Mouse (Mus musculus) urinary bladder, postnatal 14 days (tissue): ENCODE data around the gene Eaf1.

Source experiments
- DNase-seq: peaks from one replicate; pipeline ENCODE4 v3.0.0; 2021; ENCODE audit warnings: low spot score

The Eaf1 gene

DNA sequence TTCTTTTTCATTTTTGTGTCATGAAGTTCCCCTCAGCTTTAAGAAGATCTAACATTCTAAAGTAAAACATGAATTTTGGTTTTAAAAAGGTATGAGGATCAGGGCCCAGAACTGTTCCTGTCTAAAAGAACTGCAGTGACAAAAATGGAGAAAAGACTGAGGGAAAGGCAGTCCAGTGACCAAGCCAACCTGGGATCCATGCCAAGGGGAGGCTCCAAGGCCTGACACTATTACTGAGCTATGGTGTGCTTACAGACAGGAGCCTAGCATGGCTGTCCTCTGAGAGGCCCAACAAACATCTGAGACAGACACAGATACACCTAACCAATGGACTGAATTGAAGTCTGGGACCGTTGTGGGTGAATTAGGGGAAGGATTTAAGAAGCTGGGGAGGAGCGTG is 15.7 kb downstream of the Eaf1 start:
- DNase-seq: no peak

DNA sequence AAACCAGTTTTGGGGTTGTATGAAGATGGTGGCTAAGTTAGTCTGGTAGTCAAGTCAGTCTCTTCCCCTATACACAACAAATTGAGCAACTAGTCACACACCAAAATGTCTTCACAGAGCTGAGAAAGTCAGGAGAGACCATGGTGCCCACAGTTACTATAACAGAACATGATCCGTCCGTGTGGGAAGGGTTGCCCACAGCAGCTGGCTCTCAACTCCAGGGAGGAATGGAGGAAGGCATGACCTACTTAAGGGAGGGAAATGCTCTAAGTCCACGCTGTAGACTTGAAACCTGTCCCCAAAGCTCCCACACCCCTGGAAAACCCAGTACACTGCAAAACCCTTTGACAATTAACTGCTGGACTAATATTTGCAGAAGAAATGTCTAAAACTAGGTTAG is 16.1 kb downstream of the Eaf1 start:
- DNase-seq: no peak

DNA sequence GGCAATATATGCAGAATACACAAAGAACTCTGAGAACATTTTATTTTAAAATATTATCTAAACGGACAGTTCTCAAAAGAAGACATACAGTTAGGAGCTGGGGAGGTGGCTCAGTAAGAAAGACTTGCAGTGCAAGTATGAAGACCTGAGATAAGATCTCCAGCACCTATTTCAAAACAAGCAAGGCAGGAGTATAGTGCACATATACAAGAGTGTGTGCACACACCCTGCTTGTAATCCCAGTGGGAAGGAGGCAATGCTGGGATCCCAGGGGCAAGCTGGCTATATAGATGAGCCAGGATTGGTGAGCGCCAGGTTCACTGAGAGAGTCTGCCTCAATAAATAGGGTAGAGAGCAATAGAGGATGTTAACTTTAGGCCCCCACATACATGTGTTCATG is 21.7 kb downstream of the Eaf1 start:
- DNase-seq: no peak

DNA sequence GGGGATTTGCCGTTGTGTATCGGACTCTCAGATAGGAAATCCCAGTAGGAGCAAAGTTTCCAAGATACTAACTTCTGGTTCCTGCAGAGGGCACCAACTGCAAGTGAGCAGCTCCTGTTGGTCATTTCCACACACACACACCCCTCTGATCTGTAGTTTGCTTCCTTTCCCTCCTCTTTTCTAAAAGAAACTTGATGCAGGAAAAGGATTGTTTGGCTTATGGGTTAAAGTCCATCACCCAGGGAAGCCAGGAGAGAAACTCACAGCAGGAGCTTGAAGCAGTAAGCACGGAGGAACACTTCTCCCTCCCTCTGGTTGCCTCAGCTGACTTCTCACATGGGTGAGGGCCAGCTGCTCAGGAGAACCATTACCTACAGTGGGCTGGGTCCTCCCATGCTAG is 25.0 kb downstream of the Eaf1 start:
- no peak for DNase-seq

DNA sequence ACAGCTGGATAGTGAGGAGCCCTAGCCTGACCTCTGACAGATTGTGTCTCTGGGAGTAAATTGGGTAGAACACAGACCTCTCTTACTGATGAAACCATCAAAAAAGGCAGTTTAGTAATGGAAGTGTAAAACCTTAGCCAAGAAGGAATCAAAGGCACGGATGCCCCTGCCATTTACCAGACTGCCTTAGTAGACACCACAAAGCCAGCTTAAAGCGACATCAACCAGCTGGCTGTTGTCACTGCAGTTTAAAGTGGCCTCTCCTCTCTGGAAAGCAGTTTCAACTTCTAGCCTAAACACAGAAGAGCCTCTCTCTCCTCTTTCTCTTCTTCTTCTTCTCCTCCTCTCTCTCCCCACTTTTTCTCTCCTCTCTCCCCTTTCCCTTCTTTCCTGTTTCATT is 27.1 kb downstream of the Eaf1 start:
- no peak for DNase-seq

DNA sequence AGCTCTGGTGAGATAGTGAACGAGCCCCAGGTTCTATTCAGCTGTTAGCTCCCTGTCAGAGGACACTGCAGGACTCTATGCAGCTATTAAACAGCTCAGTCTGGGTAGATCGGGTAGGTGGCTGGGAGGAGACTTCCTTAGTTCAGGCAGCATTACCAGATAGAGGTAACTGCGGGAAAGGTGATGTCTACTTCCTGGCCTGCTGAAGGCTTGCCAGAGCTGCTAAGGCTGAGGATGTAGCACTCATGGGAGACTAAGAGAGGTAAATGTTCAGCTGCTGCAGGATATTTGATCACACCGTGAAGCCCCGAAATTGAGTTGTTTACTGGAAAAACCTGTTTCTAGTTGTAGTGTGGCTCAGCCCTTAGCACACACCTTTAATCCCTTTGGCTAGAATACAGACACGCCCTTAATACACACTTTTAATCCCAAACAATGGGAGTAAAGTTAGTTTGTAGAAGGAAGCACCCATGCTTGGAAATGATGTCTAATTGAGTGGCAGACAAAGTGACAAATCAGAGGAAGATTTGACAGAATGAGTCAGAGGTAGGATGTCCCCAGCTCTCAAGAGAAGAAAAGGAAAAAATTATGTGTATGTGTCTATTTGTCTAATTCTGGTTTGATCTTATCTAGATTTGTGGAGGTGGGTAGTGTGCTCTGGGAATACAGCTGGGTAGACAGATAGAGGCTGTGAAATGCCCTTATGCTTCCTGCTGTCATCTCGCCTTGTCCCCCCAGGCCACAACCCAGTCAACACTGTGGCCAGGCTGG is 31.0 kb downstream of the Eaf1 start:
- DNase-seq: no peak

DNA sequence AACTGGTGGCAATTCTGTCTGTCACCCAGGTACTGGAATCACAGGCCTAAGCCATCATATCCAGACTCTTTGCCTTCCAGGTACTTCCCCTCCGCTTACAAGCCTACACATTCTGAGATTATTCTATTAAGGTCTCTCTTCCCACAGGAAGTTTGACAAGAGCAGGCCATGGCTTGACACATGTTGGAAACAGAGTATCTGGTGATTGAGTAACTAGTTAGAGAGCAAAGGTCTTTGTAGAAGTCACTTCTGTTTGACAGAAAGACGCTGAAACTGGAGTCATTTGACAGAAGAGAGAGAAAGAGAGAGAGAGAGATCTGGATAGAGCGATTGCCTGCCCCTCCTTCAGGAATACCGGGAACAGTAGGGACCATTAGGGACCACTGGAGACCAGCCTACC is 36.6 kb downstream of the Eaf1 start:
- no peak for DNase-seq

DNA sequence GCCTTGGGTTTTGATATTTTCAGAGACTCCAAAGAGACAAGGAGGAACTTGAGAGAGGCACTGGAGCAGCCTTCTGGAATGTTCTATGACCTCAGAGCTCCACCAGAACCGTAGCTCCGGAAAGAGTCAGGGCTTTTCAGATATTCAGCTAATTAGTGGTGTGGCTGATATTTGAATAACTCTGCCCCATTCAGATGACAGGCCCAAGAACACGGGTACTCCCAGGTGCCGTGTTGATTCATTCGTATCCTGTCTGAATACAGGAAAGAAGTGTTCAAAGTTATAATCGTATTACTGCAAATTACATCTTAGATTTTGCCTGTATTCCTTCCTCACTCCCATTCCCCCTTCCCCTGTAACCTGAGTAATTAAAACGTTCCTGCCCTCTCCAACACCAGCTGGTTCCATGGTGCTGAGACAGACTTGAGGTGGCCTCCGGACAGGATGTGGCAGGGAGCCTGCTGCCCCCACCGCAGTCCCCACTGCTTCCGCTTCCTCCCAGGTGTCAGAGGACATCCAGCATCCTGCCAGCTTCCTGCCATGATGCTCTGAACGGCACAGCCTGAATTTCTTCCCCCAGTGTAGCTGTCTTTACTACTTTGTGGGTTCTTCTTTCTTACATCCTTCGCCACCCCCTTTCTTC is 37.4 kb downstream of the Eaf1 start:
- DNase-seq: no peak

DNA sequence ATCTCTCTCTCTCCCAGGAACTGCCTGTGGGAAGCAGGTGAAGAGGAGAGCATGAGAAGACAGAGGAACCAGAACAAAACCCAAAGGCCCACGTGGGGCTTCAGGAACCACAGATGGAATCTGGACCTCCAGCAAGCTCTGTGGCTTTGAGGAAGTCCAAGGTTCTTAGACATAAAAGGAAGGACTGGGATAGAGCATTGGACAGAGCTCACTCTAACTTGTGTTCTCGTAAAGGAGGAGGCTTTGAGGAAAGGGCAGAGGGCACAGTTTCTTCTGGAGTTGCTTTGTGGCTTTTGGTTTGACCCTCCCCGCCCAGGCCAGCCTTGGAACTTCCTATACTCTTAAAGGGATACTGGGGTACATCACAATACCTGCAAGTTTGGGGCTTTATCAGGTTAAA is 38.5 kb downstream of the Eaf1 start:
- DNase-seq: no peak

DNA sequence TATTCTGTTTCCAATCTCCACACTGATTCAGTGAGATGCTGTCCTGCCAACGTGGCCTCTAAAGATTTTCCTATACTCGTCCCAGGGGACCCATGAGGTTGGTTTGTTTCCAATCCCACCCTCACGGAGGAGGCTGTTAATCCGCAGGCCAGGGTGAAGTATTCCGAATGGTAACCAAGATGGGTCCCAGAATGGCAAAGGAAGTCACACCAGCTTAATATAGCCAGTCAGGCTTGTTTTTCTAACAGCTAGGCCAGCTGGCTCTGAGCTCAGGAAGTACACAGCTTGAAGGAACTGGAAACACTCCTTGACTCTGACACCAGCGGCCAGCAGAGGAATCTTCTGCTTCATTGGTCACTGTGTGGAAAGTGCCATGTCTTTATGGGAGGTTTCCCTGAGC is 43.1 kb downstream of the Eaf1 start:
- no peak for DNase-seq

DNA sequence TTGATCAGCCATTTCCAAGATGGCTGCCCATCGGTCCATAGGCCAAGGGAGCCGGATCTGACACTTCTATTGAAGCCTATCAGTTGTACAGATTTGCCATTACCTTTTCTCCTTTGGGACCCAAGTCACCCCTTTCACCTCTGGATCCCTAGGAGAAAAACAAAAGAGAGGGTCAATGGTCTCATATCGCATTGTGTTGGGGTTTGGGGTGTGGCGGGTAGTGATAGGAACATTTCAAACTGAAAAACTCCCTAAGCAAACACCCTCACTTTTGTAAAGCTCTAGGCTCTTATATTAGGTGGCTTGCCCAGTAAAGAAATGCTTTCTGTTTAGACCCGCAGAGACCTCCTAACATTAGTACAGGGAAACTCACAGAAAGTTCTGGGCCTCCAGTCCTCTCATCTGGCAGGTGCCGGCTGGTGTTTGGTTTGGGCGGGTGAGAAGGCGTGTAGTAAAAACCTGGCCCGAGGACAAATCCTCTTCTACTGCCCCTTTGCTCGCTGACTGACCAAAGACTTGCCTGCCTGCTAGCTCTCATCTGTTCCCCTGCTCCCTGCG is 49.8 kb downstream of the Eaf1 start:
- DNase-seq: no peak

DNA sequence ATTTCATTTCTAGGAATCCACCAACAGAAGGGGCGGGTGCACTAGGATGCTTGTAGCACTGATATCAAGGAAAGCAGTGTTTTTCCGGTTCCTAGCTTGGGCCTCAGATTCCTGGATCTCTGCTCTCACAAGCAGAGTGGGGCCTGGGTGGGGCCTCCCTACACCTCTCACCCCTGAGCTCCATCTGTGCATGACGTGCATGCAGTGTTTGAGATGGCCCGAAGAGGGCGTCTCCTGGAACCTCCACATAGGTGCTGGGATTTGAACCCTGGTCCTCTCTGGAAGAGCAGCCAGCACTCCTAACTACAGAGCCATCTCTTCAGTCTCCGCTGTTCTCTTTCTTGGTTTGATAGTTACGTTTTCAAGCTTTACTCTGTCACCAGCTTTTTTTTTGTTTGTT is 60.8 kb downstream of the Eaf1 start:
- DNase-seq: no peak

DNA sequence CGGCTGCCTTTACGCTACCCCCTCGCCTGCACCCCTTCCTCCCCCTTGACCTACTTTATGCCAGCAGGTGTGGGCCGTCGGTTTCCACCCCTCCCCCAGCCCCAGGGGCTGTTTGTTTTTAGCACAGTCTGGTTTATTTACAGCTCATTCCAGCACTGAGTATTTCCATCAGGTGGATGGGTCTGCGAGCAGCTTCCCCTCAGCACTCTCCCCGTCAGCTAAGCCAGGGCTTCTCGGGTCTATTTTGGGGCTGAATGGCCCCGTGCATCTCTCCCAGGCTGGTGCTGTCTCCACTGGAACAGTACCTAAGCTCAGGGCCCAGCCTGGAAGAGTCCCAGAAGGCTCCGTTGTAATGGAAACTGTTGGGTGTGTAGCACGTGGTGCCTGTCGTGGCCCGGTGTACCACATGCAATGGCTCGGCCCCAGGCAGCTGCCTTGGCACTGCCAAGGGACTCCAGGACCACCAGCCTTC is 61.8 kb downstream of the Eaf1 start:
- no peak for DNase-seq

DNA sequence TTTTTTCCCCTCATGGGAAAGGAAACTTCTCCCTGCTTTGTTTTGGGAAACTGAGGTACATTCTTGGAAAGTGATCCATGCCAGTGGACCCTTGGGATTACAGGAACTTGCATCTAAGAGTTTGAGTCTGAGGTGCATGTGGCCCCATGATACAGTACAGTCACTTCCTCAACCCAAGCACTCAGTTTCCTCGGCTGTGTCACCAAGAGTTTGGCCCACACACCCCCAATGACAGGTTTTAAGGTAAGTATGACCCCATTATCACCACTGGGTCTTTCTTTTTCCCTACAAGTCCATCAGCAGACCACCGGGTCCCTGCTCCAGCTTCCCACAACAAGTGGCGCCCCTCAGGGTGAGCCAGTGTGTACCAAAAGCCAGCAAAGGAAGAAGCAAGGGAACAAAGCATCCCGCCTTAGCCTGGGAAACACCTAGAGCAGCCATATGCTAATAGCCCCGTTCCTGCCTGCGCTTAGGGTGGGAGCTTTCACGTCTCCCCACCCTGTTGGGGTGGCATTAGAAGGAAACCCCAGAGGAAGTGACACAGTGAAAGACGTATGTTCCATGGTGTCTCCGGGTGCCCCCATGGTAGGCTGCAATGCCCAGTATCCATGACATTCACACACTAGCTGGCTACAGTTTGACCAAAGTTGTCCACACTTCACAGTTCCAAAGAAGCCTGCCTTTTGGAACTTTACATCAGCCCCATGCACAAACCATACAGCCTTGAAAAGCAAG is 62.5 kb downstream of the Eaf1 start:
- no peak for DNase-seq

DNA sequence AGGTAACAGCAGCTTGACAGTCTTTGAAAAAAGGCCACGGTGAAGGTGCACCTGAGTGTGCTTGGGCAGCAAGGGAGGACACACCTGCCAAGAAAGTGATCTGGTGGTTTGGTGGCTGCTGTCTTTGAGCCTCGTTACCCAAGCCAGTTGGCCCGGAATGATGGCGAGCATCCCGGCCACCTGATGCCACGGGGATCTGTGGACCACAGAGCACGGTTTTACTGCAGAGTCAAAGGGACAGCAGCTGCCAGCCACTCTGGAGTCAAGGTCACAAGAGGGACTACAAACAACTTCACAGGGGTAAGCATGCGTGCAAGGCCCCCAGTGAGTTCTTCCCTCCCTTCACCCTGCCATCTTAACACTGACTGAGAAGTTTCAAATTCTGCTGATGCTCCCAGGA is 63.1 kb downstream of the Eaf1 start:
- no peak for DNase-seq

DNA sequence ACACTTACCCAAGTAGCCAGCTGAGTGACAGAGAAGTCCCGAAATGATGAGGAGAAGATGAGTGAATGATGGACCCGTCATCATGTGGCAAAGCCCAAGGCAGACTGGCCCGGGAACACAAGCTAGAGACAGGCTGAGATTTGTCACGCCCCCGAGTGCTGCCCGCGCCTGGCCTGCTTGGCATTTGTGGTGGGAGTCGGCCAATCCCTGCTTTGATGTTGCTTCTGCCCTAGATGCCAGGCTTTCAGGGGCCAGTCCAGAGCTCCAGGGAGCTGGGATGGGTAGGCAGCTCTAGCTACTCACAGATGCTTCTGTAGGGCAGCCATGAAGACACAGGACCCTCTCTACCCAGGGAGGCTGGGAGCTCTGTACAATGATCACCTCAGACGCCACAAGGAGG is 63.6 kb downstream of the Eaf1 start:
- DNase-seq: no peak

DNA sequence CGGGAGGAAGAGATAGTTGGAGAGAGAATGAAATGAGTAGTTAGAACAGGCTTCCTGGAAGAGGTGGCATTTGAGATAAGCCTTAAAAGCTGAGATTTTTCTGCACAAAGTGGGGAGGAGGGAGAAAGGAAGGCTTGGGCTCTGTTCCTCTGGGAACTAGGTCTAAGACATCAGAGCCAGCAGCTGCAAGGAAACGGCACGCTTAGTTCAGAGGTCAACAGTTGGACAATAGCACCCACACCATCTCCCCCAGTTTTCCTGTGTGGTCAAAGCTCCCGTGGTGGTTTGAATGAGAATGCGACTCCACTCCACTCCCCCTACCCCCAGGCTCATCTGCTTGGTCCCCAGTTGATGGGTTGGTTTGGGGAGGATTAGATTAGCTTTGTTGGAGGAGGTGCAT is 65.0 kb downstream of the Eaf1 start:
- no peak for DNase-seq
